ENCODE assay signal across 10 mouse cellular contexts in the genomic region with DNA sequence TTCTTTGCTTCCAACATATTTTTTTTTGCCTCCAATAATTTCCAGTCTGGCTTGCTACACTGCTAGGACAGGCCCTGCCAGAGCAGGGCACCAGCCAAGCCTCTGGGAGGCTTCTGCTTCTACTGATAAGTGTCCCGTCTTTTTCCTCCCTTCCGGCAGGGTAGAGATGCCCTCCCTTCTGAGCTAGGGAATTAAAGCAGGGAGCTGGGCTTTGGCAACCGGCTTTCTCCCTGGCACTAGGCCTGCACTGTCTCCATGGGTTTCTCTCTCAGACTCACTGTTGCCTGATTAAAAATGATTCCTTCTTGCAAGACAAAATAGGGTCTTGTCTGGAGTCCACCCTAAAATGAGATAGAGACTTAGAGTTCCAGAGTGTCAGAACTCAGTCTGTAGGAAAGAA.
DNase-seq lines count a peak whose midpoint lies in the region; ATAC-seq and TF ChIP-seq lines count a peak whose summit lies in the region.
"Had no signal": no experiment of that assay in that cellular context is flagged by ENCODE, and none has a peak within 500 bp of the region (broad histone marks: within the 10 kb centered on the region; RNA-seq: fewer than 3 reads in every experiment).

No protein-coding gene starts in this region.

- H3K9me3 ChIP-seq in intestine, postnatal 0 days (ENCODE audit: control insufficient read depth) = no peaks in the 10 kb centered on the region

- H3K27me3 ChIP-seq in intestine, postnatal 0 days (replicated peaks; ENCODE audit: control insufficient read depth, insufficient read depth, low read length) = no peaks in the 10 kb centered on the region

- DNase-seq in heart, postnatal 4 days = peak; percentile 15
- DNase-seq in heart, adult 8-10 months (ENCODE audit: low spot score) = no peak
- peak; percentile 19 for DNase-seq in urinary bladder, postnatal 14 days (ENCODE audit: low spot score)
- DNase-seq in urinary bladder, adult 2 months (ENCODE audit: low spot score) = no peak
- DNase-seq in layer of hippocampus, postnatal 36 days = peak; percentile 35 to 57
- DNase-seq: adrenal gland, postnatal 25 days; heart, adult 2 months; liver, postnatal 0 days had no signal

- no peak overlapping the region for H3K4me3 ChIP-seq in intestine, postnatal 0 days (ENCODE audit: low read depth, low read length)
- H3K4me3 ChIP-seq: heart, adult 2 months had no signal

- ATAC-seq in megakaryocyte progenitor cell, adult 5-6 weeks (replicated peaks; ENCODE audit: poor library complexity) = no peak
- ATAC-seq in intestine, postnatal 0 days = no peak
- ATAC-seq: liver, postnatal 0 days had no signal

- H3K4me2 ChIP-seq in intestine, postnatal 0 days (replicated peaks; ENCODE audit: low read depth) = no peak overlapping the region

- H3K36me3 ChIP-seq in intestine, postnatal 0 days (ENCODE audit: control insufficient read depth, insufficient read depth) = no peaks in the 10 kb centered on the region

- WGBS in intestine, postnatal 0 days = 72% methylated on average over 3 of the region's 3 CpGs

- H3K4me1 ChIP-seq in intestine, postnatal 0 days (replicated peaks; ENCODE audit: control insufficient read depth, insufficient read depth, low read length) = no peaks in the 10 kb centered on the region

- H3K9ac ChIP-seq in intestine, postnatal 0 days (ENCODE audit: low read depth, low read length) = no peak overlapping the region
- H3K9ac ChIP-seq: liver, postnatal 0 days had no signal

- TF ChIP-seq CTCF in intestine, postnatal 0 days (IDR thresholded peaks at IDR 0.05; ENCODE audit: low read depth) = no peak

- H3K27ac ChIP-seq in intestine, postnatal 0 days (ENCODE audit: low read depth, low read length) = no peak overlapping the region
- H3K27ac ChIP-seq: heart, adult 2 months had no signal

Comparison
In these comparisons a context has a peak if more than half of its experiments do, and no peak if none do; other contexts are left out.
1. DNase-seq: peak in heart, postnatal 4 days (single experiment), urinary bladder, postnatal 14 days (single experiment) and layer of hippocampus, postnatal 36 days (2 of 2); none in heart, adult 8-10 months (single experiment) and urinary bladder, adult 2 months (single experiment).